Mouse (Mus musculus) stomach, embryonic 14.5 days (tissue): ENCODE data around the gene Zfp606. TPM values are rescaled to one million over a fixed set of nuclear protein-coding genes. Genes with fewer than 3 reads are reported as not detected.

Experiments used
- polyA plus RNA-seq: library from polyadenylated mRNA; unstranded; fragments of >200 nt; fragmentation: Nextera tagmentation; extraction: Ambion mirVana; gene quantifications from 2 replicates; pipeline ENCODE4 v1.2.1, GENCODE M21; 2014

The Zfp606 gene
- polyA plus RNA-seq, 1 experiment from 2014 or later, result 27.3 TPM

Other genes starting within 250 kb of the Zfp606 start
- gene Vmn1r81, start 210.0 kb upstream of the Zfp606 start, polyA plus RNA-seq, result not detected in 2 replicates
- not detected in 2 replicates for gene Vmn1r82, start 177.9 kb upstream of the Zfp606 start, polyA plus RNA-seq
- 0.17 TPM in 1 of 2 replicates, not detected in the other for gene Vmn1r83, start 148.8 kb upstream of the Zfp606 start, polyA plus RNA-seq
- gene Vmn1r84, start 109.0 kb upstream of the Zfp606 start, polyA plus RNA-seq, result not detected in 2 replicates
- 4.5 and 4.8 TPM in 2 replicates for gene Zfp551, start 55.5 kb upstream of the Zfp606 start, polyA plus RNA-seq
- gene 2900092C05Rik, start 34.2 kb downstream of the Zfp606 start, polyA plus RNA-seq, result not detected in 2 replicates
- 0.03 TPM in 1 of 2 replicates, not detected in the other for gene Vmn2r53, start 130.5 kb downstream of the Zfp606 start, polyA plus RNA-seq
- gene Vmn2r54, start 162.0 kb downstream of the Zfp606 start, polyA plus RNA-seq, result not detected in 2 replicates
- gene Vmn2r55, start 206.7 kb downstream of the Zfp606 start, polyA plus RNA-seq, result not detected in 2 replicates